Mouse (Mus musculus) forebrain, embryonic 13.5 days (tissue): ENCODE measurements at regions not wholly inside any gene's neighbourhood (a gene's known extent, or its start where the extent isn't known, plus 50 kb on each side); places are given as distances from the start of the nearest gene placed in this dataset.
A peak's percentile ranks its signal among the peaks of the same experiment; 100 is the strongest.

Source experiments
- ATAC-seq: fragments of 200-750 bp; cut with Nextera tagmentation; 2 replicates; pipeline ENCODE4 v1.8.0; 2017
- H3K27ac ChIP-seq: fragments of 300-500 bp; sonication (generic); 2 replicates; pipeline ENCODE4 v1.5.1; 2015; ENCODE audit warnings: inconsistent platforms, mild to moderate bottlenecking, moderate library complexity
- H3K27me3 ChIP-seq: fragments of 300-500 bp; sonication (generic); 2 replicates; pipeline ENCODE4 v1.6.1; 2015; ENCODE audit warnings: mild to moderate bottlenecking, inconsistent platforms
- H3K36me3 ChIP-seq: fragments of 300-500 bp; sonication (generic); 2 replicates; pipeline ENCODE4 v1.6.1; 2015; ENCODE audit warnings: mild to moderate bottlenecking, inconsistent platforms; ENCODE audit not compliant: poor library complexity, severe bottlenecking
- H3K4me1 ChIP-seq: fragments of 300-500 bp; sonication (generic); 2 replicates; pipeline ENCODE4 v1.6.1; 2015; ENCODE audit warnings: inconsistent platforms
- H3K4me2 ChIP-seq: fragments of 300-500 bp; sonication (generic); 2 replicates; pipeline ENCODE4 v1.6.1; 2015; ENCODE audit warnings: inconsistent platforms, mild to moderate bottlenecking, moderate library complexity
- H3K4me3 ChIP-seq: fragments of 300-500 bp; sonication (generic); 2 replicates; pipeline ENCODE4 v1.5.1; 2015; ENCODE audit warnings: mild to moderate bottlenecking, inconsistent platforms
- H3K9ac ChIP-seq: fragments of 300-500 bp; sonication (generic); 2 replicates; pipeline ENCODE4 v1.6.1; 2015; ENCODE audit warnings: mild to moderate bottlenecking, inconsistent platforms
- H3K9me3 ChIP-seq: fragments of 300-500 bp; sonication (generic); replicated peaks from 2 replicates; pipeline ENCODE4 v1.6.1; 2016; ENCODE audit warnings: inconsistent platforms
- WGBS: fragments of 180-500 bp; shearing (Covaris S2); methylation state at CpG from one replicate; pipeline ENCODE4 v1.1.7; 2015; 5-methylcytosine and 5-hydroxymethylcytosine counted together

DNA sequence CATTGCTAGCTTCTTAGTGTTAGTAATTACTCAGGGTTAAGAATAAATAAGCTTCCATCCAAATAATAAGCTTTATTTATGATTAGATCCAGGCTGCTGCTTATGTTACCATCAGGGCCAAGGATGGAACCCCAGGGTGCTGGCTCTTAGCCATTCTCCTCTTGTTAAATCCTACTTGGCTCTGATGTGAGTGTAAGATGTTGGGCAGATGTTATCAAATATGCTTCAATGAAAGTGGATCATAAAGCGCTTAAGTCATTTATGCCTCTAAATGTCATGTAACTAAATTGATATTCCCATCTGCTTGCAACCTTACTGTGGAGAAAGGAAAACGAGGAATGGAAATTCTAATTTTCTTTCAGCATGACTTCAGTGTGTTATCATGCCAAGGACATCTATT, 426.4 kb upstream of the Lrrc4c start:
- Histone ChIP-seq H3K9ac (no peak overlapping the region), H3K27ac (no peak overlapping the region), H3K36me3 (no peaks in the 10 kb centered on the region), H3K4me2 (no peak overlapping the region), H3K4me1 (no peaks in the 10 kb centered on the region), H3K4me3 (no peak overlapping the region), H3K27me3 (no peaks in the 10 kb centered on the region), H3K9me3 (no peaks in the 10 kb centered on the region)
- 73% methylated on average over 2 of the region's 2 CpGs for WGBS
- ATAC-seq = 0 out of 2 replicates have a peak, but pooled peaks have one; percentile 27

DNA sequence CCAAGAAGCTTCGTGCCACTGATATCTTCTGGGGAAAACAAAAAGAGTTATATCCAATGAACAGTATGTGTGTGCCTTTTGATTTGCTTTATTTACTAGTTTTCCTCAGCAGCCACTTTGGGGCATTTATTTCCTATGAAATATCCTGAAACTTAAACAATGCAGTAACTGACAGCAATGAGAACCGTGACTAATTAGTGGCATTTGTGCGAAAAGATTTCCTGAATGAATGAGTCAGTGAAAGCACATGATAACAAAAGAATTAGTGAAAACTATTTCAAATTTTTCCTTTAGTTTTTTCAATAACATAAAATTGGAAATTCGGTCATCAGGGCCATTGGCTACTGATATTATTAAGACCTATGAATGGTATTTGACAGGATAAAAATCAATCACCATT, 412.9 kb upstream of the Lrrc4c start:
- Histone ChIP-seq H3K27ac (no peak overlapping the region), H3K4me3 (no peak overlapping the region), H3K9ac (no peak overlapping the region), H3K4me1 (no peaks in the 10 kb centered on the region), H3K4me2 (no peak overlapping the region), H3K27me3 (no peaks in the 10 kb centered on the region), H3K9me3 (no peaks in the 10 kb centered on the region), H3K36me3 (no peaks in the 10 kb centered on the region)
- ATAC-seq = no peak
- WGBS = 63% methylated on average over 4 of the region's 4 CpGs

DNA sequence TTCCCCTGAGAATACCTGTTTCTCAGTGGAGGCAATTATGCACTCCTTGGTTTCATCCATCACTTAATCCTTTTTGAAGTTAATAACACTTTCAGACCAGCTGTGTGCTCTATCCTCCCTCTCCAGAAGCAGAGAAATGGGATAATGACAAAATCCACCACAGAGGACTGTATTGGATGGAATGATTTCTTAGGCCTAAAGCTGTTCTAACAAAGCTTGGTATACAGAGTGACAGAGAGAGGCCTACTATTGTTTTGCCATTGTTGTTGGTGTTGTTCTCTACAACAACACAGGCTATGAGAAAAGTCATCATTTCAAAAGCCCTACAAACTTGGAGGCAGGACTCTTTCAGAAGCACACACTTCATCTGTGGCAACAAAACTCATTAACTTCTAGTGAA, 408.2 kb upstream of the Lrrc4c start:
- ATAC-seq = no peak
- H3K4me3 ChIP-seq = no peak overlapping the region
- no peaks in the 10 kb centered on the region for H3K4me1 ChIP-seq

DNA sequence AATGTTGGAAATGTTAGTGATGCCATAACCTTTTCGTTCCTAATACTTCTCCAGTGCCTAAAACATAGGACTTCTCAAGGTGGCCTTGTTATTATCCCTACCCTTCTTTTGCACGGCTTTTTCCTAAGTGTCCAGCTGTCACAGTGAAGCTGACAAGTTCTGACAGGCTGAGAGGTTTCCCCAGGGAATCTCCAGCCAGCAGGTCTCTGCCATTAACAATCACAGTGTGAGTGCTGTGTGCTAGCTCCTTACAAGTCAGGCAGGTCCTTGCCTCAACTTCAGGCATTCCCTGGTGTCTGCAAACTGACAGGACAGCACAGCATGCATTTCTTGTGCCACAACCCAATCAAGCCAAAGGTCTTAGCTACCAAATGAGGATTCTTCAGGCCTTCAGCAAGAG, 407.8 kb upstream of the Lrrc4c start:
- no peaks in the 10 kb centered on the region for H3K4me1 ChIP-seq
- H3K36me3 ChIP-seq = no peaks in the 10 kb centered on the region
- no peak for ATAC-seq
- no peak overlapping the region for H3K4me2 ChIP-seq
- no peak overlapping the region for H3K9ac ChIP-seq
- no peak overlapping the region for H3K4me3 ChIP-seq
- 25% methylated on average over 2 of the region's 2 CpGs for WGBS
- H3K9me3 ChIP-seq = no peaks in the 10 kb centered on the region
- H3K27me3 ChIP-seq = no peaks in the 10 kb centered on the region
- H3K27ac ChIP-seq = no peak overlapping the region

More for the DNA sequence above, 408.2 kb upstream of the Lrrc4c start:
- H3K27ac ChIP-seq = no peak overlapping the region
- no peak overlapping the region for H3K4me2 ChIP-seq
- H3K27me3 ChIP-seq = no peaks in the 10 kb centered on the region
- H3K36me3 ChIP-seq = no peaks in the 10 kb centered on the region
- H3K9me3 ChIP-seq = no peaks in the 10 kb centered on the region
- no peak overlapping the region for H3K9ac ChIP-seq
